Mouse (Mus musculus) hindbrain, embryonic 10.5 days (tissue): ENCODE data around the gene Cep72. TPM values are rescaled to one million over a fixed set of nuclear protein-coding genes. Genes with fewer than 3 reads are reported as not detected.

Experiments used
- DNase-seq: peaks from one replicate; pipeline ENCODE4 v3.0.0-alpha.2; 2017; ENCODE audit warnings: low spot score
- H3K27ac ChIP-seq: fragments of 300-500 bp; sonication (generic); 2 replicates; pipeline ENCODE4 v1.5.1; 2016; ENCODE audit warnings: mild to moderate bottlenecking, moderate library complexity
- H3K27me3 ChIP-seq: fragments of 300-500 bp; sonication (generic); 2 replicates; pipeline ENCODE4 v1.6.1; 2016; ENCODE audit warnings: mild to moderate bottlenecking; ENCODE audit not compliant: poor library complexity, insufficient read depth, severe bottlenecking
- H3K36me3 ChIP-seq: fragments of 300-500 bp; sonication (generic); 2 replicates; pipeline ENCODE4 v1.6.1; 2016; ENCODE audit warnings: mild to moderate bottlenecking, moderate library complexity
- H3K4me1 ChIP-seq: fragments of 300-500 bp; sonication (generic); replicated peaks from 2 replicates; pipeline ENCODE4 v1.6.1; 2016; ENCODE audit warnings: mild to moderate bottlenecking
- H3K4me3 ChIP-seq: fragments of 300-500 bp; sonication (generic); 2 replicates; pipeline ENCODE4 v1.5.1; 2016; ENCODE audit warnings: mild to moderate bottlenecking, moderate library complexity
- H3K9me3 ChIP-seq: fragments of 300-500 bp; sonication (generic); 2 replicates; pipeline ENCODE4 v1.6.1; 2016; ENCODE audit warnings: mild to moderate bottlenecking, moderate library complexity
- WGBS: fragments of 180-500 bp; shearing (Covaris S2); methylation state at CpG from one replicate; pipeline ENCODE4 v1.1.7; 2016; 5-methylcytosine and 5-hydroxymethylcytosine counted together
- polyA plus RNA-seq: library from polyadenylated mRNA; unstranded; fragments of >200 nt; fragmentation: Nextera tagmentation; extraction: Ambion mirVana; gene quantifications from 2 replicates; pipeline ENCODE4 v1.2.1, GENCODE M21; 2016

Gene Cep72
- polyA plus RNA-seq, 1 experiment from 2014 or later: 17.0 TPM

DNA sequence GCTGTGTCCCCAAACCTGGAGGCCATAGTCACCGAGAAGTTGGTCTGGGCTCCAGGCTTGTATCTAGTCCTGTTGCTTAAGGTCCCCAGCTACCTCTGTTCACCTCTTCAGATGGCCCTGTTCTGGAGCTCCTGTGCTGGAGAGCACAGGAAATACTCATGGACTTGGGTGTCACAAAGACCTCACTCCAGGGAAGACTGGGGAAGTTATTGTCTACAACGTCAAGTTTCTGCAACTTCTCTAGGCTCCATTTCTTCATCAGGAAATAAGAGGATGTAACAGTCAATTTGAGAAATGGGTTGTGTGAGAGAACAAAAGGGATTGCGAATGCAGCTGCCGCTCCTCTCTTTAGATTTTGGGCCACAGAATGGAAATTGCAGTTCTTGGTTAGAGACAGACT is 65.6 kb downstream of the Cep72 start:
- no peaks in the 10 kb centered on the region for H3K27me3 ChIP-seq
- H3K4me1 ChIP-seq: no peaks in the 10 kb centered on the region
- no peaks in the 10 kb centered on the region for H3K36me3 ChIP-seq
- no peak for DNase-seq
- H3K4me3 ChIP-seq: no peak overlapping the region
- no peak overlapping the region for H3K27ac ChIP-seq
- no peaks in the 10 kb centered on the region for H3K9me3 ChIP-seq
- 87% methylated on average over 4 of the region's 4 CpGs for WGBS

GRCm38 (mm10) chr13:73991267-73991666 is 70.8 kb downstream of the Cep72 start:
- 82% methylated on average over 5 of the region's 5 CpGs for WGBS
- Histone ChIP-seq H3K4me1 (no peaks in the 10 kb centered on the region), H3K27ac (no peak overlapping the region), H3K27me3 (no peaks in the 10 kb centered on the region), H3K36me3 (no peaks in the 10 kb centered on the region), H3K4me3 (no peak overlapping the region), H3K9me3 (no peaks in the 10 kb centered on the region)
- no peak for DNase-seq

GRCm38 (mm10) chr13:73990761-73991160 is 71.3 kb downstream of the Cep72 start:
- H3K9me3 ChIP-seq: no peaks in the 10 kb centered on the region
- no peak for DNase-seq
- 92% methylated on average over 2 of the region's 2 CpGs for WGBS

DNA sequence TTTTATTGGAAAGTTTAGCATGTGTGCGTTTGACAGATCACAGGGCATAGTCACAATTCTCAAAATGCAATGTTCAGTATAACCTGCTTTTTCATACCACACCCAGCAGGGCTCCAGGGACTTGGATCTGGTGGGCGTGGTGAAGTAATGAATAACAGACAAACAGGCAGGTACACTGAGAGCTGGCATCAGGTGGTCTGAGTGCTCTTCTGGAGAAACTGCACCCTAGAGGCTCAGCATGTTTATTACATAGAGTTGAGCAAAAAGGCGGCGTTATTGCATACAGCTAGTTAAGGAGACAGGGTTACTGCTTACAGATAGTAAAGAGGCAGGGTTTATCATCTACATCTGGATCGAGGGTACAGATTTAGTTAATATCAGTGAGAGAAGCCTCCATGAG is 71.8 kb downstream of the Cep72 start:
- 85% methylated on average over 5 of the region's 5 CpGs for WGBS
- H3K9me3 ChIP-seq: no peaks in the 10 kb centered on the region

More at GRCm38 (mm10) chr13:73990761-73991160, 71.3 kb downstream of the Cep72 start:
- no peaks in the 10 kb centered on the region for H3K4me1 ChIP-seq
- no peaks in the 10 kb centered on the region for H3K36me3 ChIP-seq
- H3K4me3 ChIP-seq: no peak overlapping the region
- no peaks in the 10 kb centered on the region for H3K27me3 ChIP-seq
- H3K27ac ChIP-seq: no peak overlapping the region

More for the DNA sequence above, 71.8 kb downstream of the Cep72 start:
- Histone ChIP-seq H3K4me3 (no peak overlapping the region), H3K4me1 (no peaks in the 10 kb centered on the region), H3K27me3 (no peaks in the 10 kb centered on the region), H3K36me3 (no peaks in the 10 kb centered on the region), H3K27ac (no peak overlapping the region)
- DNase-seq: no peak

Other genes starting within 250 kb of the Cep72 start
- gene Nkd2, start 214.7 kb downstream of the Cep72 start, polyA plus RNA-seq: 15.8 and 18.1 TPM in 2 replicates
- gene Trip13, start 124.5 kb downstream of the Cep72 start, polyA plus RNA-seq: 51.5 and 61.9 TPM in 2 replicates
- 56.3 and 64.6 TPM in 2 replicates for gene Brd9, start 124.5 kb downstream of the Cep72 start, polyA plus RNA-seq
- not detected in 2 replicates for gene Zdhhc11, start 98.4 kb downstream of the Cep72 start, polyA plus RNA-seq
- 0.85 and 2.8 TPM in 2 replicates for gene Tppp, start 52.9 kb downstream of the Cep72 start, polyA plus RNA-seq
- gene Slc9a3, start 59.2 kb upstream of the Cep72 start, polyA plus RNA-seq: not detected in 2 replicates
- gene Exoc3, start 146.4 kb upstream of the Cep72 start, polyA plus RNA-seq: 79.2 and 90.0 TPM in 2 replicates
- 0.81 and 1.1 TPM in 2 replicates for gene Ahrr, start 230.0 kb upstream of the Cep72 start, polyA plus RNA-seq